Mouse (Mus musculus) stomach, embryonic 16.5 days (tissue): Measurements from ENCODE around the gene Vmn1r52. TPM values are rescaled to one million over a fixed set of nuclear protein-coding genes. Genes with fewer than 3 reads are reported as not detected.
"Not testable (repeated sequence)": the region's sequence is repeated elsewhere in the genome, so short reads cannot be mapped to it uniquely, and the experiment has no call there.

Source experiments
- ATAC-seq: fragments of 200-750 bp; cut with Nextera tagmentation; 2 replicates; pipeline ENCODE4 v1.8.0; 2017; ENCODE audit warnings: moderate number of reproducible peaks, moderate TSS enrichment; ENCODE audit not compliant: insufficient read depth, low FRiP score
- H3K27ac ChIP-seq: fragments of 300-500 bp; sonication (generic); 2 replicates; pipeline ENCODE4 v1.5.1; 2014; ENCODE audit warnings: low read length
- H3K27me3 ChIP-seq: fragments of 300-500 bp; sonication (generic); 2 replicates; pipeline ENCODE4 v1.6.1; 2014; ENCODE audit warnings: low read length, control low read depth, mixed read lengths; ENCODE audit not compliant: control insufficient read depth, insufficient read depth
- H3K36me3 ChIP-seq: fragments of 300-500 bp; sonication (generic); 2 replicates; pipeline ENCODE4 v1.6.1; 2014; ENCODE audit warnings: low read length; ENCODE audit not compliant: control insufficient read depth, insufficient read depth
- H3K4me1 ChIP-seq: fragments of 300-500 bp; sonication (generic); 2 replicates; pipeline ENCODE4 v1.6.1; 2014; ENCODE audit warnings: low read length, control low read depth, mixed read lengths; ENCODE audit not compliant: control insufficient read depth, insufficient read depth
- H3K4me2 ChIP-seq: fragments of 300-500 bp; sonication (generic); 2 replicates; pipeline ENCODE4 v1.6.1; 2014; ENCODE audit warnings: low read depth, low read length, mixed read lengths
- H3K4me3 ChIP-seq: fragments of 300-500 bp; sonication (generic); replicated peaks from 2 replicates; pipeline ENCODE4 v1.5.1; 2014; ENCODE audit warnings: mild to moderate bottlenecking, low read length
- H3K9ac ChIP-seq: fragments of 300-500 bp; sonication (generic); 2 replicates; pipeline ENCODE4 v1.6.1; 2014; ENCODE audit warnings: low read length
- H3K9me3 ChIP-seq: fragments of 300-500 bp; sonication (generic); replicated peaks from 2 replicates; pipeline ENCODE4 v1.6.1; 2016; ENCODE audit warnings: low read length, control low read depth; ENCODE audit not compliant: control insufficient read depth
- WGBS: fragments of 180-500 bp; shearing (Covaris S2); extraction: QIAGEN DNeasy Blood & Tissue Kit; methylation state at CpG from one replicate; pipeline ENCODE4 v1.1.7; 2014; 5-methylcytosine and 5-hydroxymethylcytosine counted together
- polyA plus RNA-seq: library from polyadenylated mRNA; unstranded; fragments of >200 nt; fragmentation: Nextera tagmentation; extraction: Ambion mirVana; gene quantifications from 2 replicates; pipeline ENCODE4 v1.2.1, GENCODE M21; 2015

Gene Vmn1r52
- not detected in 2 replicates for polyA plus RNA-seq

DNA sequence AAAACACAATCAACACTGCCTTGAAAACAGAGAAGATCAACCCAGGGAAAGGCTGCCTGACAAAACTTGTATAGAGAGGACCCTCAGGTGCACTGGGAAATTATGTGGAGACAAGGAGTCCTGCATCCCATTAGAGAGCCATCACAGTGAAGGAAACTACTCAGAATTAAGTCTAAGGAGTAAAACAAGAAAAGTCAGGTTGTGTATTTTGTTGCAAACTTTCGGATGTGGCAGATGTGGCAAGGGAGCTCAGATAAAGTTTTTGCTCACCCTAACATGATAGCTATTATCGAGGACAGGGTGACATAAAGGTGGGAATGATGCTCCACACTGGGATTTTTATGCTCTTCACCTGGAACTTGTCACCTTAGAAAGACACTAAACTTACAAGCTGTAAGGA is at the start of gene Vmn1r52:
TSS of gene Vmn1r52 (plus strand) at position 301 of the 400 bp plus-strand sequence.
- no peak within 1 kb of the TSS for H3K4me3 ChIP-seq
- H3K27ac ChIP-seq: no peak within 1 kb of the TSS
- no peak within 1 kb of the TSS for H3K9ac ChIP-seq
- 72% methylated on average over 2 of the region's 2 CpGs for WGBS
- H3K27me3 ChIP-seq: no peaks in the 10 kb centered on the region
- H3K36me3 ChIP-seq: no peaks in the 10 kb centered on the region
- H3K9me3 ChIP-seq: no peaks in the 10 kb centered on the region
- ATAC-seq: no peak
- no peaks in the 10 kb centered on the region for H3K4me1 ChIP-seq
- no peak within 1 kb of the TSS for H3K4me2 ChIP-seq

GRCm38 (mm10) chr6:90160139-90160538 is 14.5 kb upstream of the Vmn1r52 start:
- H3K9ac ChIP-seq: no peak overlapping the region
- no peak overlapping the region for H3K4me3 ChIP-seq
- no peak for ATAC-seq
- H3K9me3 ChIP-seq: no peaks in the 10 kb centered on the region
- no peaks in the 10 kb centered on the region for H3K27me3 ChIP-seq
- no peaks in the 10 kb centered on the region for H3K36me3 ChIP-seq
- H3K4me1 ChIP-seq: no peaks in the 10 kb centered on the region
- H3K4me2 ChIP-seq: no peak overlapping the region
- 71% methylated on average over 3 of the region's 3 CpGs for WGBS
- H3K27ac ChIP-seq: no peak overlapping the region

GRCm38 (mm10) chr6:90202493-90202892 is 27.9 kb downstream of the Vmn1r52 start, which contains the start of gene V1ra8:
TSS of gene V1ra8 (plus strand) at chr6:90202793.
- ATAC-seq, H3K4me3 ChIP-seq, H3K4me2 ChIP-seq, H3K4me1 ChIP-seq, H3K36me3 ChIP-seq, H3K27ac ChIP-seq, H3K27me3 ChIP-seq, H3K9ac ChIP-seq, H3K9me3 ChIP-seq: not testable (repeated sequence)
- WGBS: 61% methylated on average over 1 of the region's 2 CpGs

GRCm38 (mm10) chr6:90224338-90224737 is 49.7 kb downstream of the Vmn1r52 start, which contains the start of gene Vmn1r53:
TSS of gene Vmn1r53 (minus strand) at chr6:90224438.
- H3K36me3 ChIP-seq: no peaks in the 10 kb centered on the region
- no peaks in the 10 kb centered on the region for H3K9me3 ChIP-seq
- ATAC-seq: no peak
- no peak within 1 kb of the TSS for H3K27ac ChIP-seq
- H3K9ac ChIP-seq: no peak within 1 kb of the TSS
- no peak within 1 kb of the TSS for H3K4me2 ChIP-seq
- 78% methylated on average over 1 of the region's 1 CpGs for WGBS
- H3K4me1 ChIP-seq: no peaks in the 10 kb centered on the region
- no peaks in the 10 kb centered on the region for H3K27me3 ChIP-seq
- no peak within 1 kb of the TSS for H3K4me3 ChIP-seq

Other genes with a start within 250 kb of the Vmn1r52 start
- gene Vmn1r45, start 234.2 kb upstream of the Vmn1r52 start, polyA plus RNA-seq: not detected in 2 replicates
- not detected in 2 replicates for gene Vmn1r46, start 205.5 kb upstream of the Vmn1r52 start, polyA plus RNA-seq
- not detected in 2 replicates for gene Vmn1r47, start 158.7 kb upstream of the Vmn1r52 start, polyA plus RNA-seq
- gene Vmn1r48, start 138.0 kb upstream of the Vmn1r52 start, polyA plus RNA-seq: not detected in 2 replicates
- not detected in 2 replicates for gene Vmn1r49, start 96.3 kb upstream of the Vmn1r52 start, polyA plus RNA-seq
- gene Vmn1r50, start 73.4 kb upstream of the Vmn1r52 start, polyA plus RNA-seq: not detected in 2 replicates
- gene Vmn1r51, start 52.2 kb upstream of the Vmn1r52 start, polyA plus RNA-seq: not detected in 2 replicates
- not detected in 2 replicates for gene V1ra8, start 28.0 kb downstream of the Vmn1r52 start, polyA plus RNA-seq
- not detected in 2 replicates for gene Vmn1r53, start 49.6 kb downstream of the Vmn1r52 start, polyA plus RNA-seq
- gene Vmn1r54, start 71.5 kb downstream of the Vmn1r52 start, polyA plus RNA-seq: not detected in 2 replicates
- gene BC048671, start 126.4 kb downstream of the Vmn1r52 start, polyA plus RNA-seq: not detected in 2 replicates
- gene Chst13, start 150.4 kb downstream of the Vmn1r52 start, polyA plus RNA-seq: 0.67 and 1.2 TPM in 2 replicates
- 1.2 and 1.3 TPM in 2 replicates for gene Uroc1, start 158.5 kb downstream of the Vmn1r52 start, polyA plus RNA-seq
- gene Zxdc, start 194.7 kb downstream of the Vmn1r52 start, polyA plus RNA-seq: 4.5 and 4.7 TPM in 2 replicates